Mouse (Mus musculus) embryonic facial prominence, embryonic 10.5 days (tissue): ENCODE results near the gene Fgfr2. TPM values are rescaled to one million over a fixed set of nuclear protein-coding genes. Genes with fewer than 3 reads are reported as not detected.

Experiments used
- DNase-seq: peaks from one replicate; pipeline ENCODE4 v3.0.0-alpha.2; 2017; ENCODE audit warnings: low spot score
- H3K27ac ChIP-seq: fragments of 300-500 bp; sonication (generic); replicated peaks from 2 replicates; pipeline ENCODE4 v1.5.1; 2016; ENCODE audit warnings: mild to moderate bottlenecking
- H3K27me3 ChIP-seq: fragments of 300-500 bp; sonication (generic); replicated peaks from 2 replicates; pipeline ENCODE4 v1.6.1; 2016; ENCODE audit warnings: low read depth, mild to moderate bottlenecking; ENCODE audit not compliant: poor library complexity, severe bottlenecking
- H3K36me3 ChIP-seq: fragments of 300-500 bp; sonication (generic); replicated peaks from 2 replicates; pipeline ENCODE4 v1.6.1; 2016; ENCODE audit warnings: mild to moderate bottlenecking, moderate library complexity
- H3K4me1 ChIP-seq: fragments of 300-500 bp; sonication (generic); 2 replicates; pipeline ENCODE4 v1.6.1; 2016
- H3K4me3 ChIP-seq: fragments of 300-500 bp; sonication (generic); 2 replicates; pipeline ENCODE4 v1.5.1; 2016; ENCODE audit warnings: mild to moderate bottlenecking, moderate library complexity
- H3K9me3 ChIP-seq: fragments of 300-500 bp; sonication (generic); 2 replicates; pipeline ENCODE4 v1.6.1; 2016; ENCODE audit warnings: mild to moderate bottlenecking
- WGBS: fragments of 180-500 bp; shearing (Covaris S2); methylation state at CpG from one replicate; pipeline ENCODE4 v1.1.7; 2016; 5-methylcytosine and 5-hydroxymethylcytosine counted together
- polyA plus RNA-seq: library from polyadenylated mRNA; unstranded; fragments of >200 nt; fragmentation: Nextera tagmentation; extraction: Ambion mirVana; gene quantifications from 2 replicates; pipeline ENCODE4 v1.2.1, GENCODE M21; 2016

The Fgfr2 gene
- polyA plus RNA-seq, 1 experiment from 2014 or later, result 74.3 TPM

- Histone ChIP-seq H3K27ac (no peak overlapping the region), H3K4me1 (no peaks in the 10 kb centered on the region), H3K27me3 (no peaks in the 10 kb centered on the region), H3K36me3 (no peaks in the 10 kb centered on the region), H3K9me3 (no peaks in the 10 kb centered on the region), H3K4me3 (no peak overlapping the region)
- no peak for DNase-seq
- 88% methylated on average over 5 of the region's 5 CpGs for WGBS
Measured at GRCm38 (mm10) chr7:132067511-132067910, 1055.6 kb downstream of the Fgfr2 start.

- DNase-seq, result peak; percentile 59
- H3K4me3 ChIP-seq, result no peak overlapping the region
- H3K27ac ChIP-seq, result no peak overlapping the region
- H3K4me1 ChIP-seq, result no peaks in the 10 kb centered on the region
- H3K36me3 ChIP-seq, result no peaks in the 10 kb centered on the region
- H3K27me3 ChIP-seq, result no peaks in the 10 kb centered on the region
- 82% methylated on average over 7 of the region's 7 CpGs for WGBS
- H3K9me3 ChIP-seq, result no peaks in the 10 kb centered on the region
Measured at GRCm38 (mm10) chr7:132060116-132060515, 1063.0 kb downstream of the Fgfr2 start.

- Histone ChIP-seq H3K27me3 (no peaks in the 10 kb centered on the region), H3K36me3 (no peaks in the 10 kb centered on the region), H3K4me1 (no peaks in the 10 kb centered on the region), H3K9me3 (no peaks in the 10 kb centered on the region), H3K27ac (no peak overlapping the region), H3K4me3 (no peak overlapping the region)
- no peak for DNase-seq
- 75% methylated on average over 7 of the region's 7 CpGs for WGBS
Measured at GRCm38 (mm10) chr7:132056565-132056964, 1066.6 kb downstream of the Fgfr2 start.

- Histone ChIP-seq H3K4me1 (peaks cover 13% of the 10 kb centered on the region), H3K27me3 (no peaks in the 10 kb centered on the region), H3K27ac (no peak overlapping the region), H3K9me3 (no peaks in the 10 kb centered on the region), H3K4me3 (no peak overlapping the region), H3K36me3 (no peaks in the 10 kb centered on the region)
- DNase-seq, result no peak
- 61% methylated on average over 4 of the region's 4 CpGs for WGBS
Measured at GRCm38 (mm10) chr7:132046662-132047061, 1076.5 kb downstream of the Fgfr2 start.

- 67% methylated on average over 6 of the region's 6 CpGs for WGBS
- DNase-seq, result no peak
- Histone ChIP-seq H3K4me3 (no peak overlapping the region), H3K27ac (no peak overlapping the region), H3K9me3 (no peaks in the 10 kb centered on the region), H3K36me3 (no peaks in the 10 kb centered on the region), H3K27me3 (no peaks in the 10 kb centered on the region), H3K4me1 (peaks cover 28% of the 10 kb centered on the region)
Measured at GRCm38 (mm10) chr7:132031940-132032531, 1091.1 kb downstream of the Fgfr2 start.

GRCm38 (mm10) chr7:132026671-132027070, 1096.5 kb downstream of the Fgfr2 start:
- H3K27ac ChIP-seq, result no peak overlapping the region
- no peaks in the 10 kb centered on the region for H3K27me3 ChIP-seq
- no peaks in the 10 kb centered on the region for H3K36me3 ChIP-seq
- no peak overlapping the region for H3K4me3 ChIP-seq
- H3K9me3 ChIP-seq, result no peaks in the 10 kb centered on the region
- H3K4me1 ChIP-seq, result peaks cover 17% of the 10 kb centered on the region; the same call in 1 of the 2 replicates
- DNase-seq, result no peak
- WGBS, result 71% methylated on average over 6 of the region's 6 CpGs

GRCm38 (mm10) chr7:132025591-132025990, 1097.6 kb downstream of the Fgfr2 start:
- Histone ChIP-seq H3K9me3 (no peaks in the 10 kb centered on the region), H3K36me3 (no peaks in the 10 kb centered on the region), H3K4me1 (peaks cover 12% of the 10 kb centered on the region; the same call in 1 of the 2 replicates), H3K27ac (no peak overlapping the region), H3K4me3 (no peak overlapping the region), H3K27me3 (no peaks in the 10 kb centered on the region)
- 68% methylated on average over 6 of the region's 6 CpGs for WGBS
- no peak for DNase-seq

GRCm38 (mm10) chr7:132015933-132016332, 1107.2 kb downstream of the Fgfr2 start:
- 71% methylated on average over 3 of the region's 3 CpGs for WGBS
- Histone ChIP-seq H3K4me3 (no peak overlapping the region), H3K27me3 (no peaks in the 10 kb centered on the region), H3K36me3 (no peaks in the 10 kb centered on the region), H3K9me3 (no peaks in the 10 kb centered on the region), H3K27ac (no peak overlapping the region), H3K4me1 (peaks cover 25% of the 10 kb centered on the region)
- no peak for DNase-seq

GRCm38 (mm10) chr7:132015193-132015592, 1108.0 kb downstream of the Fgfr2 start:
- H3K4me1 ChIP-seq, result peaks cover 25% of the 10 kb centered on the region
- H3K4me3 ChIP-seq, result no peak overlapping the region
- no peaks in the 10 kb centered on the region for H3K9me3 ChIP-seq
- no peaks in the 10 kb centered on the region for H3K27me3 ChIP-seq
- WGBS, result 5% methylated on average over 3 of the region's 3 CpGs
- no peak overlapping the region for H3K27ac ChIP-seq
- H3K36me3 ChIP-seq, result no peaks in the 10 kb centered on the region
- peak; percentile 24 for DNase-seq

- peaks cover 25% of the 10 kb centered on the region for H3K4me1 ChIP-seq
- H3K27me3 ChIP-seq, result no peaks in the 10 kb centered on the region
- no peaks in the 10 kb centered on the region for H3K9me3 ChIP-seq
- H3K36me3 ChIP-seq, result no peaks in the 10 kb centered on the region
- H3K4me3 ChIP-seq, result no peak overlapping the region
- H3K27ac ChIP-seq, result no peak overlapping the region
- no peak for DNase-seq
- WGBS, result 76% methylated on average over 5 of the region's 5 CpGs
Measured at GRCm38 (mm10) chr7:132013970-132014369, 1109.2 kb downstream of the Fgfr2 start.

GRCm38 (mm10) chr7:132012969-132013679, 1110.0 kb downstream of the Fgfr2 start:
- no peak overlapping the region for H3K27ac ChIP-seq
- peaks cover 25% of the 10 kb centered on the region for H3K4me1 ChIP-seq
- WGBS, result 45% methylated on average over 1 of the region's 1 CpGs
- no peaks in the 10 kb centered on the region for H3K36me3 ChIP-seq
- H3K4me3 ChIP-seq, result no peak overlapping the region
- no peaks in the 10 kb centered on the region for H3K9me3 ChIP-seq
- DNase-seq, result no peak
- H3K27me3 ChIP-seq, result no peaks in the 10 kb centered on the region

- DNase-seq, result no peak
- Histone ChIP-seq H3K36me3 (no peaks in the 10 kb centered on the region), H3K27ac (no peak overlapping the region), H3K4me1 (peaks cover 9% of the 10 kb centered on the region; the same call in 1 of the 2 replicates), H3K27me3 (no peaks in the 10 kb centered on the region), H3K9me3 (no peaks in the 10 kb centered on the region), H3K4me3 (no peak overlapping the region)
- WGBS, result 84% methylated on average over 7 of the region's 7 CpGs
Measured at GRCm38 (mm10) chr7:132009002-132009401, 1114.1 kb downstream of the Fgfr2 start.

- Histone ChIP-seq H3K9me3 (no peaks in the 10 kb centered on the region), H3K4me3 (no peak overlapping the region), H3K36me3 (no peaks in the 10 kb centered on the region), H3K4me1 (no peaks in the 10 kb centered on the region), H3K27ac (no peak overlapping the region), H3K27me3 (no peaks in the 10 kb centered on the region)
- no peak for DNase-seq
- WGBS, result 67% methylated on average over 14 of the region's 14 CpGs
Measured at GRCm38 (mm10) chr7:132005996-132006696, 1117.0 kb downstream of the Fgfr2 start.
